Comparison of ENCODE assay signal across 21 mouse cellular contexts in the genomic region with DNA sequence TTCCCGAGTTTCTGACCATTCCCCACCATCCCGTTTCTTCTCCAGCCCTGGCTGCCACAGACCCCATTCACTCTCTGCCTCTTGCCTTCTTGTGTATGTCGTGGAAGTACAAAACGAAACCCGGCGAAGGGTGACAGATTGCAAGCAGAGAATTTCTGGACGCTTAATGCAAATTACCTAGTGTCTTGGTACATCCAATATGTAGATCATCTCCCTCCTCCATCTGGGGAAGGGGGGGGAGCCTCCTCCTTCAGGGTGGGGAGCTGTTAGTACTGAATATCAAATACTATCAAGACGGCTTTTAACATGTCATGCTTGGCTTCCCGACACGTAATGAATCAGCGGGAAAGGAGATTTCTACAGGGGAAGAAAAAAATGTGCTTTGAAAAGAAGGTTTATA.
DNase-seq lines count a peak whose midpoint lies in the region; ATAC-seq and TF ChIP-seq lines count a peak whose summit lies in the region.
"Had no signal": no experiment of that assay in that cellular context is flagged by ENCODE, and none has a peak within 500 bp of the region (broad histone marks: within the 10 kb centered on the region; RNA-seq: fewer than 3 reads in every experiment).

No protein-coding gene starts in this region.

- no peak for ATAC-seq in forebrain, embryonic 11.5 days (replicated peaks; ENCODE audit: low FRiP score)
- 0 out of 2 replicates have a peak, but pooled peaks have one; percentile 21 for ATAC-seq in midbrain, embryonic 14.5 days (ENCODE audit: low FRiP score, low TSS enrichment)
- peak; percentile 74 for ATAC-seq in forebrain, postnatal 0 days
- ATAC-seq in neural tube, embryonic 13.5 days (ENCODE audit: low read depth): no peak
- ATAC-seq: CD4-positive, CD25-positive, alpha-beta regulatory T cell, adult 4 months; intestine, embryonic 15.5 days had no signal

- no peak for TF ChIP-seq CTCF in forebrain, postnatal 0 days (IDR thresholded peaks at IDR 0.05; ENCODE audit: low read depth)

- WGBS in forebrain, embryonic 10.5 days: 86% methylated on average over 11 of the region's 11 CpGs
- WGBS in forebrain, embryonic 11.5 days: 78% methylated on average over 11 of the region's 11 CpGs
- 45% methylated on average over 11 of the region's 11 CpGs for WGBS in midbrain, embryonic 14.5 days
- 84% methylated on average over 11 of the region's 11 CpGs for WGBS in midbrain, embryonic 10.5 days
- 22% methylated on average over 11 of the region's 11 CpGs for WGBS in forebrain, postnatal 0 days
- WGBS in neural tube, embryonic 13.5 days: 54% methylated on average over 11 of the region's 11 CpGs

- H3K9ac ChIP-seq in forebrain, embryonic 11.5 days (ENCODE audit: low read length): no peak overlapping the region
- H3K9ac ChIP-seq in midbrain, embryonic 14.5 days (replicated peaks; ENCODE audit: low read length): no peak overlapping the region
- no peak overlapping the region for H3K9ac ChIP-seq in forebrain, postnatal 0 days
- H3K9ac ChIP-seq in neural tube, embryonic 13.5 days: no peak overlapping the region
- H3K9ac ChIP-seq: embryonic facial prominence, embryonic 15.5 days; intestine, embryonic 15.5 days; kidney, embryonic 15.5 days; limb, embryonic 15.5 days had no signal

- DNase-seq in forebrain, embryonic 10.5 days (ENCODE audit: extremely low spot score, low spot score): no peak
- DNase-seq in forebrain, embryonic 11.5 days (ENCODE audit: low spot score): no peak
- DNase-seq in midbrain, embryonic 14.5 days: peak; percentile 54
- no peak for DNase-seq in midbrain, embryonic 10.5 days (ENCODE audit: low spot score)
- DNase-seq in forebrain, postnatal 0 days: peak; percentile 79
- no peak for DNase-seq in gastrocnemius, postnatal 25 days
- no peak for DNase-seq in spleen, adult 18-20 months
- DNase-seq: adrenal gland, postnatal 36 days; embryo, embryonic 11 days; gastrocnemius, postnatal 10 days; heart, postnatal 10 days; lung, postnatal 14 days; thymus, postnatal 36 days had no signal

- 0 out of 2 replicates have a peak overlapping the region, but pooled peaks have one; percentile 21 for H3K27ac ChIP-seq in forebrain, embryonic 10.5 days
- H3K27ac ChIP-seq in forebrain, embryonic 11.5 days (ENCODE audit: low read depth, low read length): no peak overlapping the region
- peak overlapping the region; percentile 43 for H3K27ac ChIP-seq in midbrain, embryonic 14.5 days (replicated peaks; ENCODE audit: low read depth, low read length)
- no peak overlapping the region for H3K27ac ChIP-seq in midbrain, embryonic 10.5 days (replicated peaks)
- H3K27ac ChIP-seq in forebrain, postnatal 0 days (ENCODE audit: low read depth, low read length): 0 out of 2 replicates have a peak overlapping the region, but pooled peaks have one; percentile 35
- peak overlapping the region; percentile 88 for H3K27ac ChIP-seq in neural tube, embryonic 13.5 days (replicated peaks)
- H3K27ac ChIP-seq: embryonic facial prominence, embryonic 15.5 days; heart, embryonic 10.5 days; intestine, embryonic 15.5 days; kidney, embryonic 15.5 days; limb, embryonic 15.5 days had no signal

- no peaks in the 10 kb centered on the region for H3K9me3 ChIP-seq in forebrain, embryonic 10.5 days
- no peaks in the 10 kb centered on the region for H3K9me3 ChIP-seq in forebrain, embryonic 11.5 days (ENCODE audit: control insufficient read depth, low read length)
- no peaks in the 10 kb centered on the region for H3K9me3 ChIP-seq in midbrain, embryonic 14.5 days (ENCODE audit: control insufficient read depth, low read length)
- H3K9me3 ChIP-seq in midbrain, embryonic 10.5 days (replicated peaks): no peaks in the 10 kb centered on the region
- no peaks in the 10 kb centered on the region for H3K9me3 ChIP-seq in forebrain, postnatal 0 days (ENCODE audit: low read length)
- H3K9me3 ChIP-seq in neural tube, embryonic 13.5 days: no peaks in the 10 kb centered on the region
- H3K9me3 ChIP-seq: embryonic facial prominence, embryonic 15.5 days; heart, embryonic 10.5 days; intestine, embryonic 15.5 days; kidney, embryonic 15.5 days; limb, embryonic 15.5 days had no signal

- peaks cover 69% of the 10 kb centered on the region for H3K4me1 ChIP-seq in forebrain, embryonic 10.5 days
- H3K4me1 ChIP-seq in forebrain, embryonic 11.5 days (replicated peaks; ENCODE audit: control insufficient read depth, insufficient read depth, low read length): peaks cover 15% of the 10 kb centered on the region
- peaks cover 35% of the 10 kb centered on the region for H3K4me1 ChIP-seq in midbrain, embryonic 14.5 days (ENCODE audit: control insufficient read depth, insufficient read depth, low read length)
- peaks cover 65% of the 10 kb centered on the region for H3K4me1 ChIP-seq in midbrain, embryonic 10.5 days
- H3K4me1 ChIP-seq in forebrain, postnatal 0 days (ENCODE audit: insufficient read depth): peaks cover 8% of the 10 kb centered on the region; the same call in 1 of the 2 replicates
- H3K4me1 ChIP-seq in neural tube, embryonic 13.5 days (replicated peaks): peaks cover 73% of the 10 kb centered on the region
- H3K4me1 ChIP-seq: intestine, embryonic 15.5 days; limb, embryonic 15.5 days had no signal

- H3K27me3 ChIP-seq in forebrain, embryonic 10.5 days (ENCODE audit: poor library complexity, severe bottlenecking): peaks cover 33% of the 10 kb centered on the region
- H3K27me3 ChIP-seq in forebrain, embryonic 11.5 days (ENCODE audit: control insufficient read depth, insufficient read depth, low read length): no peaks in the 10 kb centered on the region
- peaks cover 17% of the 10 kb centered on the region for H3K27me3 ChIP-seq in midbrain, embryonic 14.5 days (ENCODE audit: control insufficient read depth, insufficient read depth, low read length)
- peaks cover 60% of the 10 kb centered on the region for H3K27me3 ChIP-seq in midbrain, embryonic 10.5 days (ENCODE audit: low read depth, poor library complexity, severe bottlenecking)
- no peaks in the 10 kb centered on the region; the same call in 1 of the 2 replicates for H3K27me3 ChIP-seq in forebrain, postnatal 0 days (ENCODE audit: insufficient read depth, low read length)
- H3K27me3 ChIP-seq in neural tube, embryonic 13.5 days: no peaks in the 10 kb centered on the region
- H3K27me3 ChIP-seq: intestine, embryonic 15.5 days had no signal

- H3K4me2 ChIP-seq in forebrain, embryonic 11.5 days (ENCODE audit: low read depth, low read length, severe bottlenecking): no peak overlapping the region
- no peak overlapping the region for H3K4me2 ChIP-seq in midbrain, embryonic 14.5 days (ENCODE audit: low read length)
- H3K4me2 ChIP-seq in forebrain, postnatal 0 days (ENCODE audit: low read depth): peak overlapping the region; percentile 18; the same call in 1 of the 2 replicates
- no peak overlapping the region for H3K4me2 ChIP-seq in neural tube, embryonic 13.5 days
- H3K4me2 ChIP-seq: embryonic facial prominence, embryonic 15.5 days; intestine, embryonic 15.5 days; kidney, embryonic 15.5 days; limb, embryonic 15.5 days had no signal

- no peak overlapping the region for H3K4me3 ChIP-seq in forebrain, embryonic 10.5 days
- H3K4me3 ChIP-seq in forebrain, embryonic 11.5 days (ENCODE audit: low read depth, low read length): no peak overlapping the region
- no peak overlapping the region for H3K4me3 ChIP-seq in midbrain, embryonic 14.5 days (replicated peaks; ENCODE audit: low read depth, low read length)
- no peak overlapping the region for H3K4me3 ChIP-seq in midbrain, embryonic 10.5 days
- H3K4me3 ChIP-seq in forebrain, postnatal 0 days (ENCODE audit: low read depth, low read length): no peak overlapping the region
- no peak overlapping the region for H3K4me3 ChIP-seq in neural tube, embryonic 13.5 days
- H3K4me3 ChIP-seq: embryonic facial prominence, embryonic 15.5 days; heart, embryonic 10.5 days; intestine, embryonic 15.5 days; kidney, embryonic 15.5 days; limb, embryonic 15.5 days had no signal

- no peaks in the 10 kb centered on the region for H3K36me3 ChIP-seq in forebrain, embryonic 10.5 days (replicated peaks)
- H3K36me3 ChIP-seq in forebrain, embryonic 11.5 days (ENCODE audit: control insufficient read depth, insufficient read depth, low read length): no peaks in the 10 kb centered on the region
- H3K36me3 ChIP-seq in midbrain, embryonic 14.5 days (ENCODE audit: control insufficient read depth, insufficient read depth, low read length): no peaks in the 10 kb centered on the region
- H3K36me3 ChIP-seq in midbrain, embryonic 10.5 days: no peaks in the 10 kb centered on the region
- no peaks in the 10 kb centered on the region for H3K36me3 ChIP-seq in forebrain, postnatal 0 days (ENCODE audit: insufficient read depth)
- no peaks in the 10 kb centered on the region for H3K36me3 ChIP-seq in neural tube, embryonic 13.5 days
- H3K36me3 ChIP-seq: embryonic facial prominence, embryonic 15.5 days; G1E; heart, embryonic 10.5 days; intestine, embryonic 15.5 days; kidney, embryonic 15.5 days; limb, embryonic 15.5 days had no signal

Comparison
In these comparisons a context has a peak if more than half of its experiments do, and no peak if none do; other contexts are left out.
1. DNase-seq: peak in midbrain, embryonic 14.5 days (single experiment) and forebrain, postnatal 0 days (single experiment); none in forebrain, embryonic 10.5 days (single experiment), forebrain, embryonic 11.5 days (single experiment), midbrain, embryonic 10.5 days (single experiment), gastrocnemius, postnatal 25 days (single experiment) and spleen, adult 18-20 months (0 of 2).
2. H3K27ac ChIP-seq: peak in forebrain, embryonic 10.5 days (single experiment), midbrain, embryonic 14.5 days (single experiment), forebrain, postnatal 0 days (single experiment) and neural tube, embryonic 13.5 days (single experiment); none in forebrain, embryonic 11.5 days (single experiment) and midbrain, embryonic 10.5 days (single experiment).
3. ATAC-seq: peak in midbrain, embryonic 14.5 days (single experiment) and forebrain, postnatal 0 days (single experiment); none in forebrain, embryonic 11.5 days (single experiment) and neural tube, embryonic 13.5 days (single experiment).